Mouse (Mus musculus) urinary bladder, postnatal 36 days (tissue): ENCODE measurements at regions not wholly inside any gene's neighbourhood (a gene's known extent, or its start where the extent isn't known, plus 50 kb on each side); places are given as distances from the start of the nearest gene placed in this dataset.

ENCODE experiments used
- DNase-seq, 2 experiments: peaks; one replicate each; pipeline ENCODE4 v3.0.0; 2022; ENCODE audit warnings: low spot score in 2 of 2, mixed read lengths in 1 of 2

DNA sequence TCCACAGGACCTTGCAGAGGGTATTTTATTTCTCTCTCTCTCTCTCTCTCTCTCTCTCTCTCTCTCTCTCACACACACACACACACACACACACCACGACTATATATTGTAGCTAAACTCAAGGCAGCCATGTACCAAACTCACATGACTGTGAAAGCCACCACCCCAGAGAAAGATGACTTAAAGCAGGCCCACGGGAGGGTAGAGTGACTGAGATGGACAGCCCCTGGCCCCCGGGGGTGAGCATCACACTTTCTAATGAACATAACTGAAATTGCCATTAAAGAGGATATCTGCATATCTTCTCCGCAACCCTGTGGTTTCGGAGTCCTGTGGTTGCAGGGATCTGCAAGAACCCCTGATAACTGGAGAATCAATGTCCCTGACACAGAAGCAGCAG lies 197.1 kb upstream of the Spdye4c start:
- no peak for DNase-seq

DNA sequence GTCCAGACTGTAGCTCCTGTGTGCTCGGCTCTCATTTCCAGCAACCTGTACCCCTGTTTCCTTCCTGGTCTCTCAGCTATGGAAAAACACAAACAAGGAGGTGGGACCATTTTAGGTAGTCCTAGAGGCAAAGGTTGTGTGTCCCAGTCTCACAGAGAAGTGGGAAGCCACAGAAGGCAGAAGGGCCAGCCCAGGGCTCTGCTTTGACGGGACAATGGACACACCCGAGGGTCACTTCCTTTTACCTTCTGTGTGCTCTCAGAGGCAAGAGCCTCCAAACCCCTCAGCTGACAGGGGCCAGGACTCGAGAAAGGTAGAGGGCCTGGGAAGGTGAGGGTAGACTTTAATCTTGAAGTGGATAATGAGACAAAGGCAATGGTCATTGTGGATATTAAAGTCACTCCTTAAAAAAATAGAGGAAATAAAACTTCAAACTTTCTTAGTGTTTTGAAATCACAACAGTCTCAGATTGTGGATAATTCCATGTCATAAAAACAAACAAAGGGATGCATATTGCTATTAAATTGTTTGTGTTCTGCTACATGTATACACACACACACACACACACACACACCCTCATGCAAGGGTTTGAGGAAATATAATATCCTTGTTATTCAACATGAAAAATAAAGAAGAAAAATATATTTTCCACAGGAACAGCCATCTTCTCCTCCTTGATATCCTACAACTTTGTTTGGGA lies 195.6 kb upstream of the Spdye4c start:
- DNase-seq = no peak

DNA sequence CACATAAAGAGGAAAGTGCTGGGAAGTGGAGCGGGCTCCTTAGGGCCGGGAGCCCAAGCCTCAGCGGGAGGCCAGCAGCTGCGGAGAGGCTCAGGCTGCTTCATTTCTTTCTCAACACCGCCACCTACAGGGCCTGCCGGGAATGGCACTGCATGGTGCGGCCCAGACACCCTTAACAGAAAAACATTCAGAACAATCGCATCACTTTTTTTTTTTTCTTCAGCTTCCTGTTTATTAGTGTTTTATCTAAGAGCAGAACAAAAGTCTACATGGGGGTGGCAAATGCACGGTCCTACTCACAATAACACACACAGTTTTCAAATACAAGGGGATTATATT lies 195.0 kb upstream of the Spdye4c start:
- peak; percentile 92 to 93 for DNase-seq

DNA sequence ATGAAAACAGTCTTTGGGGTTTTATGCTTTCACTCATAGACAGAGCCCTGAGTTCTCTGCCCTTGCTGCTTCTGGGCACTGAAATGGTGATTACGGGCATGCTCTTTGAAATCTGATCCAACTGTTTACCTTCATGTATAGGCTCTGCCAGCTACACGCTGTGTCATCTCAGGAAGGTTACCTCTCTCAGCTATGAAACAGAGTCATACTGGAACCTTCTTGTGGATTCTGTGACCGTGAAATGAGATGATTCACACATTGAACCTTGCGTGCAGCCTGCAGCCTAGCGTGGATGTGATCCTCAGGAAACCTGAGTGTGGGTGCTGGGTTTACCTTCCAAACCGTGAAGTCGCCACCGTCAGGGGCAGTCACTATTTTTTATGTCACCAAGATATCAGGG lies 189.7 kb upstream of the Spdye4c start:
- no peak for DNase-seq

DNA sequence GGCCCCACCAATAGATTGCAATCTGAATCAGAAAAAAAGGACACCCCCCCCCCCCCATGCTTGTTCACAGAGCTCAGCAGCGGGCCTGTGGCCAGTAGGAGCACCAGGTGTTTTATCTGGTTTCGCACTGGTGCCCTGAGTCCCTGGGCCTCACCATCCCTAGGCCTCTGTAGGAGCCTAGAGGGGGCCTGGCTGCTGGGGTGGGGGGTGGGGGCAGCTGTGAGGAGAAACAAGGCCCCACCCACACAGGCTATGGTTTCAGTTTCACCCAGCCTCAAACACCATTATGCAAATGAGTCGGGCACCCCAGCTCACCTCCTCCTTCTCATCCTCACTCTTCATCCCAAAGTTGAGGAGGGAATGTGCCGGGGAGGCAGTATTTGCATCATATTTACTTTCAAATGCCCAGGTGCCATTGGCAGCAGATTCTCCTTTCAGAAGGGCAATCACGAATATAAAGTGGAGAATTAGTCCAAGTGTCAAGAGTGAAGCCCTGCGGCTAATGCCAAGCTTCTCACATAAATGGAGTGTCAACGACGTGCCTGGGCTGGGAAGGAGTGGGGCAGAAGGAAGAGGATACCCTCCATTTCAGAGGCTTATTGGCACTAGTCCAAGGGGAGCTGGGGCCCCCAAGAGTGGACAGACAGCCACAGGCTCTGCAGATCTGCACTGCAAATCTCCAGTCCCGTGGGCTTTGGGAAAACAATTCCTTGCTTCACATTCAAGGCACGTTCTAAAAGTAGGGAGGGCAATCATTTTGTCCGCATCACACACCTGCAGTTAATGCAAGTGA lies 187.7 kb upstream of the Spdye4c start:
- DNase-seq = no peak

DNA sequence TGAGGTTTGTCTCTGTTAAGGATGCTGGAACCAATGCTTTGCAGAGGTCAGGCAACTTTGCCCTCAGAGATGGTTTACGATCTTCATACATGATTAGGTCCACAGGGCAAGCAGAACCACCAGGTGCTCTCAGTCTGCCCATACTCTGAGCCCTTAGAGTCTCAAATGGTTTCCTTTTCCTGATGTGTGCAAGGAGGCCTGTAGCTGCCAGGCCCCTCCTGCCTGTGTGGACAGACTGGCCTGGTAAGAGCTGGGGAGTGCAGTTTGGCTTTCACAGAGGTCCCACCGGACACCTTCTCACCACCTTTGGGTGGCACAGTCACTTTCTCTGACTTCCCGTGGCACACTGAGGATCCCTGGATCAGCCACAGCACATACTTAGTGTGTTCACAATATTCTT lies 186.6 kb upstream of the Spdye4c start:
- DNase-seq = no peak

DNA sequence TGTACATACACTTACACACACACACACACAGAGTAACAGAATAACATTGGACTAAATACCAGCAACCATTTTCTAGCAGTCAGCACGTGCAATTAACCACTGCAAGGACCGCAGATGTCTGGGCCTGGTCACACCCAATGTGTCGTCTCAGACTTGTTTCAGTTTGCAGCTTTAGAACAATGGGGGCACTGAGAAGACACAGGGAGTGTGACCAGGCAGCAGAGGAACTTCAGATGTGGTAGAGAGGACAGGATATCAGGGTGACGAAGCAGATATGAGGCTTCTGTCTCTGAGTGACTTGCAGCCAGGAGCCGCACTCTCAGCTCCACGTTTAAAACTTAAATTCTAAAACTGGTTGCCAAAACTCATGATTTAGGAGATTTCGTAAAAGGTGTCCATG lies 183.9 kb upstream of the Spdye4c start:
- no peak for DNase-seq

DNA sequence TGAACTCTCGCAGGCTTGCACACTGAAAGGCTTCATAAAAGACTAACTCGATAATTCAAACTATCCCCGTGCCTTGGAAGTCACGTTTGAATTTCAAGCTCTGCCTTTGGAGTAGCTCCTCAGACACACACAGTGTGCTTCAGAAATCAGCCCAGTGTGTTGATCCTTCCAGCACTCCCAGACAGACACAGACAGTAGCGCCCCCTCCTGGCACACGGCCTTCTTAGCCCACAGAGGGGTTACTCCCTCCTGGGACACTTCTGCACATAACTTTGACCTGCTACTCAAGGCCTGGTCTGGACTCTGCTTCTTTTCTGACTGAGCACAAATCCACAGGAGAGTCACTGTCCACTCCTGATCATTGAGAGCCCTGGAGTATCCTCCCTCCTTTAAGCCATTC lies 182.3 kb upstream of the Spdye4c start:
- peak in 1 of 2 experiments; percentile 45 for DNase-seq

DNA sequence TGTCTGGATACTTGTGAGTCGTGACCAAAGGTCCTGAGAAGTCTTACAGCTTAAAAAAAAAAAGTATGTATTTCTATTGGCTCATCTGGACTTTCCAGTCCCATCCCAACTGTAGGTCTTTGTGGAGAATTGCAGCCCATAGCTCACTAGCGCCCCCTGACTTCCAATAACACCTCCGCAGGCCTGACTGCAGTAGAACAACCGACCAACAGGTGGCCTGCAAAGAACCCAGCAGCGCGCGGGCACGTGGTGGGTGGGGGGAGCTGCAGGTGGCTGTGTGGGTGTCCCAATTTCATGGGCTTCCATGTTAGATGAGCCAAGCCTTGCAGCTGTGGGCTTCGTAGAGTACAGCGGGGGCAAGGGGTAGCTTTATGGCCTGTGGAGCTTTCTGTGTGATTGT lies 178.7 kb upstream of the Spdye4c start:
- peak in 1 of 2 experiments; percentile 42 for DNase-seq

DNA sequence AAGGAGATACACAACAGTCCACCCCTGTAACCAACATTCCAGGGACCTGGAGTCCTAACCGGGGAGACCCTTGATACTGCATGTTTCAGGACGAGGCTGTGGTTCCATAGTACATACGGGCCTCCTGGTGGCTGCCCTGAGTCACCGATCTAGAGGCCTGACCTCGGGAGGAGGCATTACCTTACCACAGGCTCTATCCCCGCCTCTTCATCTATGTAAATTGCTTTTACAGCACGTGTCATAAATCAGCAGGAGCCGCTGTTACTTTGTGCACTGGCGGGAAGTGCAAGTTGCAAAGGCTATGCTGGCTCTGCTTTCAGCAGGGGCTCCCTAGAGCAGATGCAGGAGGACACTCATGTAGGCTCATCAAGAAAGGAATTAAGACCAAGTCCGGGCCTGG lies 178.0 kb upstream of the Spdye4c start:
- no peak for DNase-seq

DNA sequence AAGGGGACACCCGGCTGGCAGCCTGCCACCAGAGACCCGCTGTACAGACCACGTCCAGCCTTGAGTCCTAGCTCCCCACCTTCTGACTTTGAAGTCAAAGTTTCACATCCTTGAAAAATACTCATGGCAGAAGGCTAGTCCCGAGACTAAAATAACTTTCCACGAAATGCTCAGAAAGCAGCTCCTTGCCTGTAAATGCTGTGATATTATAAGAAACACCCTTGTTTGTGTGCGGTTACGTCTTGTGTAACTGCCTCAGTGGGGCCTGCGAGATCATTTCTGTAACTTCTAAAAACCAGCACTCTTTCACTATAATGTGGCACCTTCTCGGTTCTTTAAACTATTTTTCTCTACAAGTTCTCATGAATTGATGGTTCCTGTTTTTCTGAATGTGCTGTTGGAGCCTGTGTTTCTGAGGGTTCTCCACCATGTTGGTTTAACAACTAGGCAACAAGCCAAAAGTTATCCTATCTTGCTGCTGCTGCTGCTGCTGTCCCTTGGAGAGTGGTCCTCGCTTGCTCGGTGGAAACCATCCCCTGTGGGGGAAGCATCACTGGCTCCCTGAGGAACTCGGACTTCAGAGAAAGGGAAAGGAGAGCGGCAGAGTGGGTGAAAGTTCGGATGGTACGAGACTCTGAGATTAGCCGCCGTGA lies 176.3 kb upstream of the Spdye4c start:
- DNase-seq = no peak

DNA sequence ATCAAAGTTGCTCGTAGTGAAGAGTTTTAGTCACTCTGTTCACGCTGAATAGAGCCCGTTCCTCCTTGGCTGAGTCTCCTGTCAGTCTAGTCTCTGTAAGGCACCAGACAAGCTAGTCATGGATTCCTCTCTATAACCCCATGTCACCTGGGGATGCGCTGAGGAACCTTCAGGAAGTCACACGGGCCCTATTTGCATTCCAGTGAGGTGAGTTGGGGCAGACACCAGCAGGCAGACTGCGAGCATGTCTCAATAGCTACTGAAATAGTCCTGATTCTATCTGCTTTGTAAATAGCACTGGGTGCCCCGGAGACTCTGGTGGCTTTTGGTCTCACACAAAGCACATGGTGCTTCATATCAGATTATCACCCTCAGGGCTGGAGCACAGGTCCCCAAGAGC lies 174.6 kb upstream of the Spdye4c start:
- peak in 1 of 2 experiments; percentile 19 for DNase-seq

DNA sequence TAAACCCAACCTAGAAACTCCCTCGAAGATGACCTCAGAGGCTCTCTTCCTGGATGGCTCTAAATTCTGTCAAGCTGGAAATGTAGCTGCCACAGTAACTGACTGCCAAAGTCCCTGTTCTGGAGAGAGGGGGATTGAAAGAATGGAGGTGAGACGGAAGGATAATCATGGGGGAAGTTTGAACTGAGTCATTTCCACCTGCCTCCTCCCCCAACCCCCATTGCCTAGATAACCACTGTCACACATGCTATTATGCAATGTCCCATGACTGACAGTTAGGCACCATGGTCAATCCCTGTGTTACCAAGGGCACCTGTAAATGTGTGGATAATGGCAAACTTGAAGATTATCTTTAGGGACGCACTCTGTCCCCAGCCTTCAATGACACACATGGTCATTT lies 172.0 kb upstream of the Spdye4c start:
- DNase-seq = no peak

DNA sequence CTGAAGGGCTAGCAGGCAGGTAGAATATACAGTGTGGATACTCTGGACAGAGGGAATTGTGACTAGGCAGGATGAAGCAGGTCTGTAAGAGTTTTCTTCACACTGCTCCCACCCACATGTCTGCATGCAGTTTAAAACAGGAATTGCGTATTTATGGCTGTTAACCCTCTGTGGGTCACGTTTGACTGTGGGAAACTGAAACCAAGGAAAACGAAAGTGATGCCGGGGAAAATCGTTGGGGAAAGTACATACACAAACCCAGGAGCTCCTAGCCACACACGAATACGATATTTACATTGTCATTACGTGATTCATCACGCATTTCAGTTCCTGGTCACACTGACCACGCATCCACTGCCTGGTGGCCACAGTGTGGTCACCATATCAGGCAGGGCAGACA lies 170.6 kb upstream of the Spdye4c start:
- DNase-seq = no peak

DNA sequence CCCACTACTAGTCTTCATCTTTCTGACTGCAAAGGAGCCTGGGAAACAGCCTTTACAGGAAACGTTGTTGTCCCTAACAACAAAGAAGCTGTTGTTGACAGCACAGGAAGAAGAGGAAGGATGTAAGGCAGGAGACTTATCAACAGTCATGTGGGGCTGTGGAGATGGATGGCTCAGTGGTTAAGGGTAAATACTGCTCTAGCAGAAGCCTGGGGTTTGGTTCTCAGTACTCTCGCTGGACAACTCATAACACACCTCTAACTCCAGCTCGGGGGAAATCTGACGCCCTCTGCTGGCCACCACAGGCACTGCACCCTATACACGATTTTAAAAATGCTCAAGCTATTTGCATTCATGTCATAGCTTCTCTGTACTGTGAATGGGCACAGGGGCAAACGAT lies 168.3 kb upstream of the Spdye4c start:
- DNase-seq = no peak

DNA sequence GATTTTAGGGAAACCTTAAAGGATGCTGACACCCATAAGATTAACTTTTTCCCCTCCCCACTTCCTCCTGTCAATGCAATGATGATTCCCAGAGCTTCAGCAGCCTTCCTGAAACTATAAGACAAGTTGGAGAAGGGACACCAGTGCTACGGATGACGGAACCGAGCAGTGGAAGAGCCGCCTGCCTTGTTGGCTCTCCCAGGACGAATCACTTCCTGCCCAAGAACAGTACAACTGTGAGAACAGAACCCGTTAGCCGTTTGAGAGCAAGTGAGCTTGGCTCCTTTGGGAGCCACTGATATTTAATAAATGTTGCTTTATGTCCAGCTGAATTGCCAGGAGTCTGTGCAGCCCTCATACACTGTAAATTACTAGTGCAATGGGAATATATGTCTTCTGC lies 166.8 kb upstream of the Spdye4c start:
- no peak for DNase-seq

DNA sequence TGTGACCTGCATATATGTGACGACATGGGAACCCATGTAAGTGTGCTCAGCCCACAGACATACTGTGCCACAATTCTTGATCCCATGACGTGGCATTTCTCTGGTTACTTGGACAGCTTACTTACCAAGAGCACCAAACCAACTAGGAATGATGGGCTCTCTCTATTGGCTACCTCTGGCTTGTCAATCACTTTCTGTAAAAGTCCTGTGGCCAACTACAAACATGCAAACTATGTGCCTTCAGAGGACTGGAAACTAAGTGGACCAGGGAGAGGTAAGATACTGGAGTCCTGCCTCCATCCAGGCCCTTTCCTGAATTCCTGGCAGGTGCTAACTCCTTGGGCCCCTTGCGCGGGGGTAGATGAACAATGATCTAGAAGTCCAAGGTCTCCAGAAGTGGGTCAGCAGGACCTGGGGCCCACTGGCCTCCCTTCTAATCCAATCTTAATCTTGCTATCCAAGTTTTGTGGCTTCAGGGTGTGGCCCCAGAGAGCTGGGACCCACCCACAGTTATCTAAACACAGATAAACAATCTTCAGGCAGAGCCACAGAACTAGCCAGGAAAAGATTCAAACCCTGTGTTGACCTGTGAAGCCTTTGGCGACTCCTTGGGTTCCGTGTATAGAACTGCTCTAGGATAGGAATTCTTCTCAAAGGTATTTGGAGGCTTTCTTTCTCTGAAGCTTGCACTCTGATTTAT lies 163.7 kb upstream of the Spdye4c start:
- DNase-seq = no peak

DNA sequence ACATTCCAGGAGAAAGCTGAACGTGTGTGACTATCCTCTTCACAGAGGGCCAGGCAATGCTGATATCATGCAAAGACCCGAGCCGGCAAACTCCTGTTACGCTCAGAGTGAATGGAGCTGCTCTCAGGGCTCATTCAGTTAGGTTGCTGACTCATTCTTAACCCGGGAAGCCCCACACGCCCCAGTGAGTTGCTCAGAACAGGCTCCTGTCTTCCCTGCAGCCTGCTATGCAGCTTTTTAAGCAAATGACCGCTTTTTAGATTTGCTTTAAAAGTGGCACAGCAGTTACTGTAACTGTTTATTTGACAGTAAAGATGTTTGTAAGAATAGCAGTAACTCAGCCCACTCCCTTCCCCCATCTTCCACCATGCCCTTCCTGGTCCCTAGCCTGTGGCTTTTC lies 162.9 kb upstream of the Spdye4c start:
- peak in 1 of 2 experiments; percentile 34 for DNase-seq

DNA sequence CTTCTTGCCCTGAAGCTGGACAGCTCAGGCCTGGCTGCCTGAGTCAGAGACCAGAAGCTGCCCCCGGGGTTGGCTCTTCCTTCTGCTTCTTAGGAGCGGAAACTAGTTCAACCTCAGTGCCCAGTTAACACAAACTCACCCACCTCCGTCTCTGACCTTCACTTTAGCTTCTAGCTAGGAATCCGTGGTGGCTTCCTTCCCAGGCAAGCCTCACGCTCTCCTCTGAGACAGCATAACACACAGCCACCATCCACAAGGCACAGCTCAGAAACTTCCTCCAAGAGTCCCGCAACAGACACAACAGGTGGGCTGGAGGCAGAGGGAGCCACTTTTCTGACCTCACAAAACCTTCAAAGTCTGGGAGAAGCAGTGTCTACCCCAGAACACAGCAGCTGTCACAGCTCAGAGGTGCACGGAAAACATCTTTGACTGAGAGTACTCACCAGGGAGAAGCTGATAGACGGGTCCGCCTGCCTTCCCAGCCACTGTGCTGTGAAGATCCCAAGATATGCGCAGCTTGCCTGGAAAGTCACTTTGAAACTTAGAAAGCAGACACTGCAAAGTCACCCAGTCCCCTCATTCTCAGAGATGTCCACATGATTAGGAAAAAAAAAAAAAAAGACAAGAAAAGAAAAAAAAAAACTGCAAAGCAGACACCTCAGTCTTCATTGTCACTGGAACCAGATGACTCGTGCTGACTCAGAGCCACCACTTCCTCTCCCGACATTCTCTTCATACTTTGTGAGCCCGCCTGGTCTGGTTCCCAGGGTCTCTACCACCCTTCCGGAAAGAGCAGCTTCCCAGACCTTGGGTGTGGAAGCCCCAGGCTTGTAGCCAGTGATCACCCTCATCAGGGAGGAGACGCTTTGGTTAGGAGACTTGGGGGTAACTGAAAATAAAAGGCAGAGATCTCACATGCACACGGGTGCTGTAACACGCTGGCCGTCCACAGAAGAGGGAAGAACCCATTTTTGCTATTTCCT lies 162.1 kb upstream of the Spdye4c start:
- peak in 1 of 2 experiments; percentile 47 for DNase-seq

DNA sequence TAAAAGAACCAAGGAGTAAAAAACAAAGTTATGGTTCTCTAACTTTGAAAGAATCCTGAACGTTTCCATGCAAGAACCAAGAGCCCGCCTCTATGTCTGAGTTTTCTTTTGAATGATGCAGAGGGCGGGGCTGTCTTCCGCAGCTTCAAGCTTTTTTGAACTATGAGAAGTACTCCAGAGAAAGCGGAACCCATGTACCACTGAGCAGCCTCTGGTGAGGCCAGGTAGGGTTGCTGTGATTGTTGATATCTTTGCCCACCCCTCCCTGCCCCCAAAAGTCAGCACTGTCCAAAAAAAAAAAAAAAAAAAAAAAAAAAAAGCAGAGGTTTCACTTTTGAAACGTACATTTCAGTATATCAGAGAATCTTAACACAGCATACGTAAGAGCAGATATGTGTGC lies 161.2 kb upstream of the Spdye4c start:
- DNase-seq = no peak

DNA sequence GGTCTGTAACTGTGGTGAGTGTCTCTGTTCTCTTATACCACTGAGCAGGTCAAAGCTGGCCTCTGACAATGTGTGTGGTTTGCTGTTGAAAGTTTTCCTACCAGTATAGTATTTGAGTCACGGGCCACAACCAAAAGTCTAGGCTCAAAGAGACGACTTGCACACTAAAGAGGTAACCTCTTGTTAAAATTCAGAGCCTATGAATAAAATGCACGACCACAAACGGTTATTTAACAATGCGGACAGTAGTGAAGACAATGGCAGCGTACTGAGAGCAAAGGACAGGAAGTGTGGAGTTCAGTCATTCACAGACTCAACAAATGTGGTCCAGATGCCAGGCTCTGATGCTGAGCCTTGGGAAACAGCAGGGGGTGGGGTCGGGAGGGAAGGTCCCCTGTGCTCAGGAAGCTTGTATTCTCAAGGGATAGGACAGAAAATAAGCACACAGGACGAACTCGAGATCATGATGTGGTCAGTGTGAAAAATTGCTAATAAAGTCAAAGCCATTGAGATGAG lies 160.2 kb upstream of the Spdye4c start:
- no peak for DNase-seq
